Mouse (Mus musculus) liver, postnatal 0 days (tissue): ENCODE measurements around the gene Vav2. TPM values are rescaled to one million over a fixed set of nuclear protein-coding genes. Genes with fewer than 3 reads are reported as not detected.

Experiments used
- ATAC-seq: fragments of 200-750 bp; cut with Nextera tagmentation; 2 replicates; pipeline ENCODE4 v1.8.0; 2017; ENCODE audit warnings: mild to moderate bottlenecking, moderate library complexity
- DNase-seq: peaks from one replicate; pipeline ENCODE4 v3.0.0-alpha.2; 2016
- H3K27ac ChIP-seq: fragments of 300-500 bp; sonication (generic); 2 replicates; pipeline ENCODE4 v1.5.1; 2014; ENCODE audit warnings: antibody characterized with exemption, moderate library complexity, mild to moderate bottlenecking, low read depth
- H3K27me3 ChIP-seq: fragments of 300-500 bp; sonication (generic); 2 replicates; pipeline ENCODE4 v1.6.1; 2014; ENCODE audit warnings: low read length, control low read depth, mixed read lengths; ENCODE audit not compliant: insufficient read depth
- H3K36me3 ChIP-seq: fragments of 300-500 bp; sonication (generic); replicated peaks from 2 replicates; pipeline ENCODE4 v1.6.1; 2014; ENCODE audit warnings: mild to moderate bottlenecking, control low read depth, low read length, moderate library complexity, mixed read lengths; ENCODE audit not compliant: insufficient read depth
- H3K4me1 ChIP-seq: fragments of 300-500 bp; sonication (generic); 2 replicates; pipeline ENCODE4 v1.6.1; 2014; ENCODE audit warnings: antibody characterized with exemption, mild to moderate bottlenecking, control low read depth; ENCODE audit not compliant: insufficient read depth
- H3K4me2 ChIP-seq: fragments of 300-500 bp; sonication (generic); 2 replicates; pipeline ENCODE4 v1.6.1; 2014; ENCODE audit warnings: low read depth, mild to moderate bottlenecking, low read length, moderate library complexity, mixed read lengths
- H3K4me3 ChIP-seq: fragments of 300-500 bp; sonication (generic); 2 replicates; pipeline ENCODE4 v1.5.1; 2014; ENCODE audit warnings: low read depth, low read length
- H3K9ac ChIP-seq: fragments of 300-500 bp; sonication (generic); replicated peaks from 2 replicates; pipeline ENCODE4 v1.6.1; 2014; ENCODE audit warnings: mild to moderate bottlenecking, moderate library complexity
- H3K9me3 ChIP-seq: fragments of 300-500 bp; sonication (generic); 2 replicates; pipeline ENCODE4 v1.6.1; 2016; ENCODE audit warnings: mild to moderate bottlenecking, control low read depth, low read length, mixed read lengths
- CTCF ChIP-seq: sonication (generic); IDR thresholded peaks from 2 replicates; pipeline ENCODE4 v1.5.1; 2016; ENCODE audit warnings: antibody characterized with exemption, low read depth
- EP300 ChIP-seq: IDR thresholded peaks from 2 replicates; pipeline ENCODE4 v1.6.1; 2016; ENCODE audit warnings: antibody characterized with exemption, low read depth, mild to moderate bottlenecking
- WGBS: fragments of 180-500 bp; shearing (Covaris S2); extraction: QIAGEN DNeasy Blood & Tissue Kit; methylation state at CpG from one replicate; pipeline ENCODE4 v1.1.7; 2014; ENCODE audit not compliant: insufficient replicate concordance; 5-methylcytosine and 5-hydroxymethylcytosine counted together
- polyA plus RNA-seq: library from polyadenylated mRNA; unstranded; fragments of >200 nt; fragmentation: Nextera tagmentation; extraction: Ambion mirVana; gene quantifications from 2 replicates; pipeline ENCODE4 v1.2.1, GENCODE M21; 2015

The Vav2 gene
- polyA plus RNA-seq, 1 experiment from 2014 or later = 6.3 TPM

DNA sequence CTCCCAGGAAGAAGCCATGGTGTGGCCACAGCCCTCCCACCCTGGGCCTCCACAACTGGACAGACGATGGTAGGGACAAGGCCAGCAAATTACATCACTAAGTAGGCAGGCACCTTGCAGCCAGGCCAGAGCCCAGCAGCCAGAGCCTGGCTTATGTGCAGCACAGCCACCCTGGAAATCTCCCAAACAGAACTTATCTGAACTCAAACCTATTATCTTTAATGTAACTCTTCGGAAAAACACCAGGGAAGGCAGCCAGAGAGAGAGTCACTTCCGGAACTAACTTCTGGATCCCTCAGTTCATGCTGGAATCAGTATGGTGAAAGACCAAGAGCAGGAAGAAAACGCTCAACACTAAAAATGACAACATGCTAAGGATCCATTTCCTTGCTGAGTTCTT lies 45.1 kb downstream of the Vav2 start:
- DNase-seq (no peak), ATAC-seq (no peak)
- H3K27ac ChIP-seq = peak overlapping the region; percentile 35; the same call in 1 of the 2 replicates
- H3K27me3 ChIP-seq = no peaks in the 10 kb centered on the region
- 53% methylated on average over 4 of the region's 4 CpGs for WGBS
- H3K4me1 ChIP-seq = peaks cover 16% of the 10 kb centered on the region
- no peak overlapping the region for H3K4me2 ChIP-seq
- H3K9ac ChIP-seq = no peak overlapping the region
- H3K4me3 ChIP-seq = no peak overlapping the region
- H3K36me3 ChIP-seq = peaks cover 2% of the 10 kb centered on the region; the same call in 1 of the 2 replicates
- no peaks in the 10 kb centered on the region for H3K9me3 ChIP-seq
- TF ChIP-seq CTCF (no peak), EP300 (no peak)

DNA sequence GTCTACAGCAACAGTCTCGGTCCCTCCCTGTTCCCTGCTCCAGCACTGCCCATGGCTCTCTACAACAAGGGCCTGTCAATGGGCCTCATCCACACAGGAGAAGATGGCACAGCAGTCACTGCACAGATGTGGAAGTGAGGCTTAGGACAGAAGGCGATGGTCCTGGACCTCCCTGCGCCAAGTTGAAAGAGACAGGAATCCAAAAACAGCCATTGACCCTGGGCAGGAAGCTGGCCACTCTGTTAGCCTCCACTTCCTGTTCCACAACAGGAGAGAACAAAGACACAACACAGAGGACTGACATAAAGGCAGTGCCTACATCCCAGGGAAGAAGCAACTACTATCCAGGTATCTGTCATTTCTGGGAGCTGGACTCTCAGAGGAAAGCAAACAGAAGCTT lies 45.6 kb downstream of the Vav2 start:
- Histone ChIP-seq H3K27me3 (no peaks in the 10 kb centered on the region), H3K36me3 (peaks cover 2% of the 10 kb centered on the region; the same call in 1 of the 2 replicates), H3K4me3 (no peak overlapping the region), H3K9me3 (no peaks in the 10 kb centered on the region), H3K27ac (peak overlapping the region; percentile 35; the same call in 1 of the 2 replicates), H3K4me2 (no peak overlapping the region), H3K4me1 (peaks cover 16% of the 10 kb centered on the region), H3K9ac (no peak overlapping the region)
- ATAC-seq (no peak), DNase-seq (no peak)
- no peak for TF ChIP-seq CTCF
- no peak for TF ChIP-seq EP300
- WGBS = 69% methylated on average over 3 of the region's 3 CpGs

DNA sequence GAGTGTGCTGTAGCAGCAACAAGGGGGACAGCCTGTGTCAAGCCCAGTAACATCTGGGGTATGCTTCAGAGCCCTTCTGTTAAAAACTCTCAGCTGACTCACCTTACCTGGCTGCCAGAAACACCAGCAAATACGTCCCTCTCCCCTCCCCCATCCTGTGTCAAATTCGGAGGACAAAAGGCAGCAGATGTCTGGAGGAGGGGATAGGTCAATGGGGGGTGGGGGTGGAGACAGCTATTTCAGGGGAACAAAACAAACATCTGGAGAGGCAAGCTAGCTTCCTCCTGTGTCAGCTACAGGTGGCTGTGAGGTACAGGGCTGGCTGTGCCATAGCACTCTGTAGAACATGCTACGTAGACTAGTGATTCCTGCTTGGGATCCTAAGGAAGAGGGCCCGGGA lies 49.0 kb downstream of the Vav2 start:
- no peaks in the 10 kb centered on the region for H3K9me3 ChIP-seq
- ATAC-seq (no peak), DNase-seq (no peak)
- H3K27me3 ChIP-seq = no peaks in the 10 kb centered on the region
- H3K9ac ChIP-seq = no peak overlapping the region
- H3K4me3 ChIP-seq = no peak overlapping the region
- H3K4me2 ChIP-seq = no peak overlapping the region
- 54% methylated on average over 4 of the region's 4 CpGs for WGBS
- H3K36me3 ChIP-seq = no peaks in the 10 kb centered on the region
- H3K4me1 ChIP-seq = peaks cover 22% of the 10 kb centered on the region
- no peak overlapping the region for H3K27ac ChIP-seq
- no peak for TF ChIP-seq CTCF
- TF ChIP-seq EP300 = no peak

DNA sequence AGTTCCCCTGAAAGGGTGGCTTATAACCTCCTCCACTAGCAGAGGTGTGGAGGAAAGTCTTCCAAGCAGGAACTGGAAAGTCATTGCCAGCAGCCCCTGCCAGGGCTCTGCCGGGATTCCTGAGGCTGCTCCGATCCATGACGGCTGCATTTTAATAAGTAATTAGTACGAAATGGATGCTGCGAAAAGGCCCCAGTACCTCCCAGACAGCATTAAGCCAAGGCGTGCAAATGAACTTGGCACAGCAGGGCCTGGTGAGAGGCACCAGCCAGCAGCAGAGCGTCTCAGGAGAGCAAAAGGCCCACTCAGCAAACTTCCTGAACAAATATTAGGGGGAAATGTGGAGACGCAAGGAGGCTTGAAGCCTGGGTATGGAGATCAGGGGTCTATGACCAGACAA lies 49.7 kb downstream of the Vav2 start:
- DNase-seq (no peak), ATAC-seq (no peak)
- Histone ChIP-seq H3K4me3 (no peak overlapping the region), H3K4me1 (peaks cover 22% of the 10 kb centered on the region), H3K4me2 (no peak overlapping the region), H3K27me3 (no peaks in the 10 kb centered on the region), H3K9ac (no peak overlapping the region), H3K9me3 (no peaks in the 10 kb centered on the region), H3K36me3 (no peaks in the 10 kb centered on the region), H3K27ac (no peak overlapping the region)
- WGBS = 79% methylated on average over 8 of the region's 8 CpGs
- TF ChIP-seq CTCF = no peak

DNA sequence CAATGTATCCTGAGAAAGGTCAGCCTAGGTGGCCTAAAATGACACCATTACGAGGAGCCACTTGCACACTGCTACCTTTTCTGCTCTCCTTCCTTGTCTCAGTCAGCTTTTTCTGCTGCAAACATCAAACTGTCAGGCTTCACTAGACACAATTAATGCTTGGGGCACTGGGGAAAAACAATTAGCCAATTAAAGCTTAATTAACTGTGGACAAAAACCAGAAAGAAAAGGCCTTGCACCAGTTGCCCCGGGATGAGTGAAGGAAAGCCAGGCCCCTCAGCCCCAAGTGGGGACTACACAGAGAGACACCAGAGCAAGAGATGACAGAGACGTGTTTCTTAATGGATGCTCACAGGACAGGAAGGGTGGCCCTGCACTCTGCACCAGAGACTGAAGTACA lies 51.7 kb downstream of the Vav2 start:
- Histone ChIP-seq H3K27ac (no peak overlapping the region), H3K4me1 (peaks cover 16% of the 10 kb centered on the region), H3K36me3 (no peaks in the 10 kb centered on the region), H3K4me2 (no peak overlapping the region), H3K27me3 (no peaks in the 10 kb centered on the region), H3K9ac (no peak overlapping the region), H3K9me3 (no peaks in the 10 kb centered on the region), H3K4me3 (no peak overlapping the region)
- no peak for TF ChIP-seq EP300
- TF ChIP-seq CTCF = no peak
- no peak for ATAC-seq
- 57% methylated on average over 3 of the region's 3 CpGs for WGBS
- no peak for DNase-seq

DNA sequence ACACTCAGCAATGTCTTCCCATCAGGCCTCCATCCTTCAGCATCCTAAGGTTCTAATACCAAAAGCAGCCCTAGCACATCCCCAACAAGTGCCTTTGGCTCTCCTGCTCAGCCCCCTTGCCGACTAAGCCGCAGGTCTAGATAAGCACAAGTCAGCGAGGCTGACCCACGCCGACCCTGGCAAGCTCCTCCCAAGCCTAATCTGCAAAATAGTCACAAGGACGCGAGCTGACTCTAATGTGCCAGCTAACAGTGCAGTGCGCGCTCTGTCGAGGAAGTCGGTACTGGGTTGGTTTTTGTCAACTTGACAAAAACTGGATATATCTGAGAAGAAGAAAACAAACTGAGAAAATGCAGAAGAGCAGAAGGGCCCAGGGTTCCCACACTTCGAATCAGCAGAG lies 53.5 kb downstream of the Vav2 start:
- Histone ChIP-seq H3K4me1 (peaks cover 12% of the 10 kb centered on the region), H3K27ac (no peak overlapping the region), H3K27me3 (no peaks in the 10 kb centered on the region), H3K9me3 (no peaks in the 10 kb centered on the region), H3K4me2 (no peak overlapping the region), H3K4me3 (no peak overlapping the region), H3K36me3 (no peaks in the 10 kb centered on the region), H3K9ac (no peak overlapping the region)
- ATAC-seq (no peak), DNase-seq (no peak)
- TF ChIP-seq CTCF = no peak
- TF ChIP-seq EP300 = no peak
- 26% methylated on average over 12 of the region's 12 CpGs for WGBS

DNA sequence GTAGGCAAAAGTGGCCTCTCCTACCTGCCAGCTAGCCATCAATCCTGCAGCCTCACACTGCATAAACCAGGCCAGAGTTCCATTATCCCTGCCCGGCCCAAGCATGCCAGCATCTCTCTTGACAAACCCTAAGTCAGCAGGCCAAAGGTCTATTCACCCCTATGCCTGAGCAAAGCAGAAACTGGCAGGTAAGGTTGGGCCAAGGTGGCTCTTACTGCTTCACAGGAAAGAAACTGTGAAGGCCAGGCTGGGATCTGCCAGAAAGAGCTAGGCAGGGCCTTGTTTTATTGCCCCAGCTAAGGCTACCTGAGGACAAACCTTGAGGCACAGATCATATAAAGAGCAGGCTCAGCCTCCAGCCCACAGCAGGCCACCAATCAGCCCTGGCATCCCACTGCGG lies 55.4 kb downstream of the Vav2 start:
- Histone ChIP-seq H3K27me3 (no peaks in the 10 kb centered on the region), H3K36me3 (no peaks in the 10 kb centered on the region), H3K27ac (no peak overlapping the region), H3K4me2 (no peak overlapping the region), H3K4me3 (no peak overlapping the region), H3K9ac (no peak overlapping the region), H3K9me3 (no peaks in the 10 kb centered on the region), H3K4me1 (peaks cover 6% of the 10 kb centered on the region; the same call in 1 of the 2 replicates)
- 77% methylated on average over 2 of the region's 2 CpGs for WGBS
- ATAC-seq = no peak
- DNase-seq = no peak
- TF ChIP-seq CTCF (no peak), EP300 (no peak)
